Mouse (Mus musculus) CH12.LX (cell line): Measurements from ENCODE around the gene Gm19668.
A peak's percentile ranks its signal among the peaks of the same experiment; 100 is the strongest.
"Not testable (repeated sequence)": the region's sequence is repeated elsewhere in the genome, so short reads cannot be mapped to it uniquely, and the experiment has no call there.

Experiments
- CHD2 ChIP-seq: IDR thresholded peaks from 2 replicates; pipeline ENCODE4 v1.6.1; 2011; ENCODE audit warnings: low read length, improper control_type of control experiment
- CTCF ChIP-seq, 2 experiments: IDR thresholded peaks in 1 of 2; conservative IDR thresholded peaks in 1 of 2; 2 replicates each; pipeline ENCODE4 v1.5.1; 2011 to 2012; ENCODE audit warnings: low read depth in 2 of 2, low read length in 2 of 2, improper control_type of control experiment in 1 of 2, inconsistent platforms in 1 of 2, mild to moderate bottlenecking in 1 of 2, moderate library complexity in 1 of 2
- E2F4 ChIP-seq: IDR thresholded peaks from 2 replicates; pipeline ENCODE4 v1.6.1; 2011; ENCODE audit warnings: low read depth, low read length, improper control_type of control experiment; ENCODE audit not compliant: insufficient replicate concordance
- MAFK ChIP-seq: IDR thresholded peaks from 2 replicates; pipeline ENCODE4 v1.6.1; 2011; ENCODE audit warnings: low read length, improper control_type of control experiment; ENCODE audit not compliant: insufficient replicate concordance
- MAX ChIP-seq: IDR thresholded peaks from 2 replicates; pipeline ENCODE4 v1.6.1; 2011; ENCODE audit warnings: low read length, improper control_type of control experiment
- POLR2A ChIP-seq: IDR thresholded peaks from 2 replicates; pipeline ENCODE4 v1.6.1; 2011; ENCODE audit warnings: low read depth, mild to moderate bottlenecking, improper control_type of control experiment, low read length
- POLR2AphosphoS2 ChIP-seq: IDR thresholded peaks from 2 replicates; pipeline ENCODE4 v1.6.1; 2011; ENCODE audit warnings: low read depth, low read length, improper control_type of control experiment
- TCF12 ChIP-seq: IDR thresholded peaks from 2 replicates; pipeline ENCODE4 v1.6.1; 2014; ENCODE audit warnings: low read depth, mild to moderate bottlenecking, inconsistent platforms, low read length, improper control_type of control experiment

GRCm38 (mm10) chr10:77752312-77752711, 46.6 kb downstream of the Gm19668 start:
- peak in 1 of 2 experiments; percentile 71; a peak in 2 of 4 replicates for TF ChIP-seq CTCF (conservative IDR thresholded peaks at IDR 0.05 in 1 of 2, IDR thresholded peaks at IDR 0.05 in 1 of 2; ENCODE audit: low read depth in 2 of 2, low read length in 2 of 2)
- not testable (repeated sequence) for TF ChIP-seq CHD2, POLR2A, E2F4, TCF12, MAX, MAFK, POLR2AphosphoS2
